Mouse (Mus musculus) heart, embryonic 10.5 days (tissue): ENCODE data around the gene Ccdc78. TPM values are rescaled to one million over a fixed set of nuclear protein-coding genes. Genes with fewer than 3 reads are reported as not detected.
A peak's percentile ranks its signal among the peaks of the same experiment; 100 is the strongest.
"Not testable (repeated sequence)": the region's sequence is repeated elsewhere in the genome, so short reads cannot be mapped to it uniquely, and the experiment has no call there.

Experiments
- DNase-seq: peaks from one replicate; pipeline ENCODE4 v3.0.0-alpha.2; 2017; ENCODE audit warnings: low spot score
- H3K27ac ChIP-seq: fragments of 300-500 bp; sonication (generic); 2 replicates; pipeline ENCODE4 v1.5.1; 2016; ENCODE audit warnings: mild to moderate bottlenecking
- H3K27me3 ChIP-seq: fragments of 300-500 bp; sonication (generic); 2 replicates; pipeline ENCODE4 v1.6.1; 2016; ENCODE audit warnings: mild to moderate bottlenecking; ENCODE audit not compliant: poor library complexity, insufficient read depth, severe bottlenecking
- H3K36me3 ChIP-seq: fragments of 300-500 bp; sonication (generic); 2 replicates; pipeline ENCODE4 v1.6.1; 2016; ENCODE audit warnings: mild to moderate bottlenecking, moderate library complexity
- H3K4me1 ChIP-seq: fragments of 300-500 bp; sonication (generic); 2 replicates; pipeline ENCODE4 v1.6.1; 2016; ENCODE audit warnings: mild to moderate bottlenecking
- H3K4me3 ChIP-seq: fragments of 300-500 bp; sonication (generic); 2 replicates; pipeline ENCODE4 v1.5.1; 2016; ENCODE audit warnings: mild to moderate bottlenecking, moderate library complexity
- H3K9me3 ChIP-seq: fragments of 300-500 bp; sonication (generic); 2 replicates; pipeline ENCODE4 v1.6.1; 2016; ENCODE audit warnings: mild to moderate bottlenecking, moderate library complexity
- WGBS: fragments of 180-500 bp; shearing (Covaris S2); methylation state at CpG from one replicate; pipeline ENCODE4 v1.1.7; 2016; 5-methylcytosine and 5-hydroxymethylcytosine counted together
- polyA plus RNA-seq: library from polyadenylated mRNA; unstranded; fragments of >200 nt; fragmentation: Nextera tagmentation; extraction: Ambion mirVana; gene quantifications from 2 replicates; pipeline ENCODE4 v1.2.1, GENCODE M21; 2016

The Ccdc78 gene
- polyA plus RNA-seq = 0.18 and 0.37 TPM in 2 replicates

DNA sequence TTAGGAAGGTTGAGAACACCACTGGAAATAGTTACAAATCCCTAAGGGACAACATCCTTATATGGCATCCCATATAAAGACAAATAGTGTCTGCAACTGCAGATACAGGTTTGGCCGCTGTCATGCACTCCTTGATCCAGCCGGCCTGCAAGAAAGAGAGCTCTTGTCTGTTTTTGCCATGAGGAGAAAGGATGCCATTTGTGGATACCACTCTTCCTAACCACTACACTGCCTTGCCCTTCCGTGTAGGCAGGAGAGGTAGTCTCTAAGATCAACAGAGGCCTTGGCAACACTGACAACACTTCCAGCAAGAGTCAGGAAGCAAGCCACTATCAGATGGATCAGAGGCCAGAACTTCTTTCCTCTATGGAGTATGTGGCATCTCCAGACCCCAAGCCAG lies at the start of gene Ccdc78:
Gene Ccdc78 (plus strand): TSS at position 301 of the 400 bp plus-strand sequence.
- Histone ChIP-seq H3K4me1 (peaks cover 33% of the 10 kb centered on the region), H3K9me3 (no peaks in the 10 kb centered on the region), H3K27me3 (no peaks in the 10 kb centered on the region), H3K27ac (peak within 1 kb of the TSS; percentile 91), H3K36me3 (peaks cover 64% of the 10 kb centered on the region), H3K4me3 (peak within 1 kb of the TSS; percentile 70)
- WGBS = 76% methylated on average over 3 of the region's 3 CpGs
- no peak for DNase-seq

DNA sequence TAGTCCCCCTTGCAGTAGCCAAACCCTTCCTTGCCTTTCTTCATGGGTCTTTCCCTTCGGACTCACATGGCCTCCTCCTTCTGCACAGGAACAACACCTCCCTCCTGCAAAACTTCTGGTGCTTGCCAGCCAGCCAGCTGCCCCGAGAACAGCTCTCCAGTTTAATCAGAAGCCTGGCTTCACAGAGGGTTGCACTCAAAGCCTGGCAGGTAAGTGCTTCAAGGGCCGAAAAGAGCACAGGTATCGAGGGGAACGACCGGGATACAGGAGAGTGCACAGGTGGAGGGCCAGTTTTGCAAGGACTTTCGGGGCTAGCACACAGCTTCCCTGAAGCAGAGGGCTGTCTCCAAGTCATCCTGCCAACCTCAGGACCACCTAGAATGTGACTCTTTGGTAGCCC lies 47.5 kb upstream of the Ccdc78 start:
- H3K27ac ChIP-seq = no peak overlapping the region
- H3K36me3 ChIP-seq = no peaks in the 10 kb centered on the region
- H3K4me1 ChIP-seq = no peaks in the 10 kb centered on the region
- no peaks in the 10 kb centered on the region for H3K9me3 ChIP-seq
- WGBS = 70% methylated on average over 7 of the region's 7 CpGs
- peaks cover 51% of the 10 kb centered on the region for H3K27me3 ChIP-seq
- H3K4me3 ChIP-seq = no peak overlapping the region
- no peak for DNase-seq

DNA sequence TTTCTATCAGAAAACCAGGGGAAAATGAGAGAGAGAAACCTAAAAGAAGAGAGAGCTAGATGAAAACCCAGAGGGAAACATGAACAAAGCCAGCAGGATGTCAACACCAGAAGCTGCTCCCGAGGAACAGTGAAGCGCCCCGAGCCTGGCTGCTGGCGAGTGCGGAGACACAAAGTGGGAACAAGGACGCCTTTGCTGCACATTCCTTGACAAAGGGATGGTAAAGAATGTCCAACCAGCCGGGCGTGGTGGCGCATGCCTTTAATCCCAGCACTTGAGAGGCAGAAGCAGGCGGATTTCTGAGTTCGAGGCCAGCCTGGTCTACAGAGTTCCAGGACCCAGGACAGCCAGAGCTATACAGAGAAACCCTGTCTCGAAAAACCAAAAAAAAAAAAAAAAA lies 44.9 kb upstream of the Ccdc78 start:
- not testable (repeated sequence) for H3K4me3 ChIP-seq, DNase-seq, H3K27ac ChIP-seq, H3K4me1 ChIP-seq, H3K9me3 ChIP-seq, H3K36me3 ChIP-seq
- WGBS = 71% methylated on average over 12 of the region's 12 CpGs
- H3K27me3 ChIP-seq = peaks cover 52% of the 10 kb centered on the region

DNA sequence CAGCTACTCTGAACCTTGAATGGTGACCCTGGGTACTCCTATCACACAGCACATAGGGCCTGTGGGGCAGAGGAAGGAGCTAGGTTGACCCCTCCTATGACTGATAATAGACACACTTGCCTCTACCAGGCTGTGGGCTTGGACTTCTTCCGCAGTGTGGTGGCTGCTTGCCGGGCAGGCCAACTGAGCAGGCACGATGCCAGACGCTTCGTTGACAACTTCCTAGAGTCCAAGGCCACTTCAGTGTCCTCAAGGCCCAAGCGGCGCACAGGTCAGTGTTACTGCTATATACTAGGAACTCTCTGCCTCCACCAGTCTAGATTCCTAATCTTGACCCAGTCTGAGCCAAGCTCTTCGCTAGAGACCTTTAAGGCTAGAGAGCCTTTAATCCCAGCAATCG lies 42.5 kb upstream of the Ccdc78 start:
- Histone ChIP-seq H3K9me3 (no peaks in the 10 kb centered on the region), H3K36me3 (no peaks in the 10 kb centered on the region), H3K27ac (no peak overlapping the region), H3K4me1 (peaks cover 8% of the 10 kb centered on the region), H3K27me3 (peaks cover 35% of the 10 kb centered on the region), H3K4me3 (no peak overlapping the region)
- 89% methylated on average over 9 of the region's 9 CpGs for WGBS
- no peak for DNase-seq

DNA sequence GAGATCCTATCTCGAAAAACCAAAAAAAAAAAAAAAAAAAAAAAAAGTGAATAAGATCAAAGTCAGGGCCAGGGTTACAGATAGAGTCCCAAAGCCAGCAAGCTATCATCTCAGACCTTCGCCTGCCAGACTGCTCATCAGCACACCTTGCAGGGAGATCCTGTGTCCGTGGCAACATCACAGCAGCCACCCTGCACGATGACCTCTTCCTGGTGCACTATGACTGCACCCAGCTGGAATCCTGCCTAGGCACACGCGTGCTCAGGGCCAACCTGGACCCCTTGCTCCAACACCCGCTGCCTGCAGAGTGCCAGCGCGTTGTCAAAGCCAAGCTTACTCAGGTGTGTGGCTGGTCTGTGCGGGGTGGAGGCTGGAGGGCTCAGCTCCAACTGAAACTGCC lies 42.1 kb upstream of the Ccdc78 start:
- Histone ChIP-seq H3K4me1 (peaks cover 8% of the 10 kb centered on the region), H3K27me3 (peaks cover 33% of the 10 kb centered on the region), H3K4me3 (no peak overlapping the region), H3K27ac (no peak overlapping the region), H3K36me3 (no peaks in the 10 kb centered on the region), H3K9me3 (no peaks in the 10 kb centered on the region)
- DNase-seq = no peak
- WGBS = 78% methylated on average over 10 of the region's 10 CpGs

DNA sequence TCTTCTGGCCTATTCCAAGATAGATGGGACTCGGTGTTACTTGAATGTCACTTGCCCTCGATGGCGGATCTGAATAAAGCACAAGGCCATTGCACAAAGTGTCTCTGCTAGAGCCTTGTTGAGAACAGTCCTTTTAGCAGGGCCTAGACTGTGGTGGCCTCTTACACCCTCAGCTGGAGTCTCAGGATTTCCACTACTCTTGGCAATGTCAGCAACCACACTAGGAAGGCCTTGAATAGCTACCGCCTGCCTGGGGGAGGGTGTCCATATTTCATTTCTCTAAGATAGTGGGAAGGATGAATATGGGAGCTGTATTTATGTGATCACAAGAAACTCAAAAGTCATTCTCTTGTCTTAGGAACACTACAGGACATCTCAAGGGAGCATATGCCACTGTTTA lies 38.1 kb upstream of the Ccdc78 start:
- WGBS = 82% methylated on average over 4 of the region's 4 CpGs
- Histone ChIP-seq H3K4me1 (peaks cover 16% of the 10 kb centered on the region), H3K27ac (no peak overlapping the region), H3K36me3 (no peaks in the 10 kb centered on the region), H3K4me3 (no peak overlapping the region), H3K27me3 (peaks cover 40% of the 10 kb centered on the region), H3K9me3 (no peaks in the 10 kb centered on the region)
- no peak for DNase-seq

DNA sequence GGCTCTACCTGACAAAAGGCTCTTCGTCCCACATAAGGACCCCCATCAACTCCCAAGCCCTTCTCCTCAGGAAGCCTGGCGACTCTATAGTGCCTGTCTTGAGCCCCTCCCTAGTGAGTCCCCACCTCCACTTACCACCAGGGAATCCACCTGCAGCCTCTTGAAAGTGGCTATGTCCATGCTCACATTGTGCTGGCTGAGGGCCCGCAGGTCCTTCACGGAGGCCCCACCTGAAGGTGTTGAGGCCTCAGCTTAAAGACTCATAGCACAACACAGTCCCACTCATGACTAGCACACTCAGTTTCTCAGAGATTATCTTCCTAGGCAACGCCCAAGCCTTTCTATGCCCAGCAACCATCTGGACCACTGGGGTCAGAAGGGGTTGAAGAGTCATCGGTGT lies 37.1 kb upstream of the Ccdc78 start:
- Histone ChIP-seq H3K27me3 (peaks cover 39% of the 10 kb centered on the region), H3K27ac (no peak overlapping the region), H3K9me3 (no peaks in the 10 kb centered on the region), H3K36me3 (no peaks in the 10 kb centered on the region), H3K4me1 (peaks cover 16% of the 10 kb centered on the region), H3K4me3 (no peak overlapping the region)
- WGBS = 71% methylated on average over 6 of the region's 6 CpGs
- no peak for DNase-seq

DNA sequence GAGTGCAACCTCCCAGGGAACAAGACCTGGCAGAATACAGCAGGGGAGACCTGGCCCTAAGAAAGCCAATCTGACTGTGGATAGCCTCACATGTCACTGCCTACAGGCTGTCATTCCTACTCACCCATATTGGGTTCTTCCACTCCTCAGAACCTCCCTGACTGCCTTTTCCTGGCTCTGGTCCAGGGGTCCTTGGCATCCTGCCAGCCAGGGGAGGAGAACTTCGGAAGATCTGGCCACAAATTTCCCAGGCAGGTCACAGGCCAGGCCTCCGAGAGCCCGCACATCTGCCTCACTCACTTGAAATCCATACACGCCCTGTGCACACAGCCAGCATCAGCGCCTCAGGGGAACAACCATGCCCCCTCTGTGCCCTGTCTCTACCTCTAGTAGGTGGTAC lies 34.9 kb upstream of the Ccdc78 start:
- Histone ChIP-seq H3K27me3 (peaks cover 30% of the 10 kb centered on the region), H3K36me3 (no peaks in the 10 kb centered on the region), H3K4me1 (peaks cover 20% of the 10 kb centered on the region), H3K27ac (no peak overlapping the region), H3K4me3 (no peak overlapping the region), H3K9me3 (no peaks in the 10 kb centered on the region)
- DNase-seq = peak; percentile 78
- 54% methylated on average over 5 of the region's 5 CpGs for WGBS

DNA sequence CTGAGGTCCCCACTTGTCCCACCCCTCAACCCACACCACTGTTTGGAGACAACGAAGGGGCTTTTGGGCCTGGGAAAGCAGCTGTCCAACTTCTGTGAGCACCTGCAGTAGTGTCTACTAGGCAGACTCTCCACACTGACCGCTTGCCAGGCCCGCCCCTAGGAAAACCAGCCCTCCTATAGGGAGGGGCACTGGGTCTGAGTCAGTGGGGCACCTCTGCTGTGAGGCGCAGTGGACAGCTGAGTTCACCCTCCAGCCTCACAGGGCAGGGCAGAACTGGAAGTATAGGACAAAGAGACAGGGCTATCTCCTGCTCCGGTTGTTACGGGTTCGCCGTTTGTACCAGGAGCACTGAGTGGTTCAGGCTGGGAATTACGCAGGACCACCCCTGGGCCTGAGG lies 32.1 kb upstream of the Ccdc78 start, which contains the start of gene Msln:
Gene Msln (minus strand): TSS at position 138 of the 400 bp plus-strand sequence.
- 81% methylated on average over 9 of the region's 9 CpGs for WGBS
- Histone ChIP-seq H3K4me3 (no peak within 1 kb of the TSS), H3K4me1 (peaks cover 22% of the 10 kb centered on the region), H3K27me3 (peaks cover 33% of the 10 kb centered on the region), H3K36me3 (no peaks in the 10 kb centered on the region), H3K9me3 (no peaks in the 10 kb centered on the region), H3K27ac (no peak within 1 kb of the TSS)
- DNase-seq = no peak

DNA sequence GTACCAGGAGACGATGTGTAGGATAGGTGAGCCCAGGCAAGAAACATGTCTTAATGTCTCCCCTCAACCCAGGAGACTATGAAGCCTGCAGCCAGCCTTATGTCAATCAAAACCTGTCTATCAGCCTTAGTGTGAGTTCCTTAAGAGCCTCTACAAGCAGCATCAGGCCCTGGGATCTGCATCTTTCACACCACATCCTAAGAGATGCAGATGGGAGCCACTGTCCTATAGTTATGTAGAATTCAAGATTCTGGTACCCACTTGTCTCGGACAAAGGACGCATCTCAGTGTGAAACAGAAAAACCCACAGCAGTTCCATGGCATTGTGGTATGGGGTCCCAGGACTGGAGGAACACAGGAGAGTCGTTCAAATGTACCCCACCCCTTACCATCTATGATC lies 31.3 kb upstream of the Ccdc78 start:
- Histone ChIP-seq H3K4me3 (no peak overlapping the region), H3K9me3 (no peaks in the 10 kb centered on the region), H3K36me3 (no peaks in the 10 kb centered on the region), H3K27ac (no peak overlapping the region), H3K4me1 (peaks cover 22% of the 10 kb centered on the region), H3K27me3 (peaks cover 24% of the 10 kb centered on the region)
- no peak for DNase-seq
- WGBS = 76% methylated on average over 4 of the region's 4 CpGs

DNA sequence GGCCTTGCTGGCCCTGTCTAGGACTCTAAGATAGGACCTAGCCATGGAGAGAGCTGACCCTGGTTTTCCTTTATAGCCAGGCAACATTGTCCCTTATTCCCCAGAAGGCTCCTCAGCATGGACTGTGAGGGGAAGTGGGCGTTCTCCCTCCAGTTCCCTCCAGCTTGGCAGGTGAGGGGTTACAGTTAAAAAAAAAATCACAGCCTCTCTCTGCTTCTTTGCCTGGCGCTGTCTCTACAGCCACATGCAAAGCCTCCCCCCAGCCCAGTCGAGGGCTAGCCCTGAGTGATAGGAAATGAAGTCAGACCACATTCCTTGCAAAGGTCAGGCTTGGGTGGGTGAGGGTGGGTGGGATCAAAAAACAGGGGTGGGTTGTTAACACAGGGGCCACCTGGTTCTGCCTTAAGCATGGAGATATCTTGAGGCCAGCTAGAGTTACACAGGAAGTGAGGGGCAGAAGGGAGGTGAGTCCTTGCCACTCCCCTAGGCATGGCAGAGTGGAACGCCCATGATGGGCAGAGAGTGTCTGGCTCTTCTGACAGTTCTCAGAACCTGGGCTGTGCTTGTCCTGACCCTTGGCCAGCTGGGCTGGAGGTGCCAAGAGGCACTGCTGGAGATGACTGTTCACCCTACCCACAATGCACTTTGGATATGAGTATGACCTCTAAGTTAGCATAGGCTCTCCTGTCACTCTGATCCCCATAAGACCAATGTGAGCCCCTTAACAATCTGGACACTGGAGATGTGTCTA lies 30.6 kb upstream of the Ccdc78 start:
- Histone ChIP-seq H3K27me3 (peaks cover 23% of the 10 kb centered on the region), H3K9me3 (no peaks in the 10 kb centered on the region), H3K4me1 (peaks cover 22% of the 10 kb centered on the region), H3K27ac (peak overlapping the region; percentile 52; the same call in 1 of the 2 replicates), H3K36me3 (no peaks in the 10 kb centered on the region), H3K4me3 (no peak overlapping the region)
- DNase-seq = no peak
- WGBS = 34% methylated on average over 4 of the region's 4 CpGs

DNA sequence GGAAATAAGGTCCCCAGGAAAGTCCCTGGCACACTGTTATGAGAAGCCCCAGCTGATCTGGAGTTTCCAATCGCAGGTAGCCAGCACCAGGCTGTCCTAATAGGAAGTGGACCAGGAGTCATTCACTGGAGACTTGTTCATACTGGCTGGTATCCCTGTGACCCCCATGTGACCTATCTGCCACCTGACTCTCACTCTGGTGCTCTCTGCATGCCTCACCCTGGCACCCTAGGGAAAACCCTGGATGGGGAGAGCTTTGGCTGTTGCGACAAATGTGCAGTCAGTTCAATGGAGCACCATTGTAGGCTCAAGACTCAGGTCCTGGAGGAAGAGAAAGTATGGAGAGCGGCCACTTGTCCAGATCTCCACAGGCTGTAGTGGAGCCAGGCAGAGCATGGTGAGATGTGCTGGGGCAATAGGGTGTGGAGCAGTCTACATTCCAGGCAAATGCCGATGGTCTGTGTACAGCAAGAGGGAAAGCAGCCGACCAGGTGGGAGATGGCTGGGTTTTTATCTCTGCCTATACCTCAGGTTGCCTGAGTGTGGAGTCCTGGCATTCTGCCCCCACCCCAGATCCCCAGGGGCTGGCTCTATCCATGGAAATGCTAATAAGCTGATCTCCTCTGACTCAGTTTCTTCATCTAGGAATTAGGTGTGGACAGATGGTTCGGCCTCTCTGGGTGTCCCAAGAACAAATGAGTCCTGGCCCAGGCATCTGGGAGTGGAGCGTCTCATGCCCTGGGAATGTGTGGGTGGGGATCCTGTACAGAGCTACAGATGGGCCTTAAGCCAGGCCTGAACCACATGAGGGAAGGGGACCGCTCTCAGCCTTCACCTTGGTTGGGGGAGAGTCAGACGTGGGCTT lies 29.8 kb upstream of the Ccdc78 start:
- DNase-seq = peak; percentile 79
- H3K27me3 ChIP-seq = peaks cover 23% of the 10 kb centered on the region
- peak overlapping the region; percentile 52; the same call in 1 of the 2 replicates for H3K27ac ChIP-seq
- no peak overlapping the region for H3K4me3 ChIP-seq
- 77% methylated on average over 9 of the region's 9 CpGs for WGBS
- H3K36me3 ChIP-seq = no peaks in the 10 kb centered on the region
- H3K4me1 ChIP-seq = peaks cover 15% of the 10 kb centered on the region
- H3K9me3 ChIP-seq = no peaks in the 10 kb centered on the region

DNA sequence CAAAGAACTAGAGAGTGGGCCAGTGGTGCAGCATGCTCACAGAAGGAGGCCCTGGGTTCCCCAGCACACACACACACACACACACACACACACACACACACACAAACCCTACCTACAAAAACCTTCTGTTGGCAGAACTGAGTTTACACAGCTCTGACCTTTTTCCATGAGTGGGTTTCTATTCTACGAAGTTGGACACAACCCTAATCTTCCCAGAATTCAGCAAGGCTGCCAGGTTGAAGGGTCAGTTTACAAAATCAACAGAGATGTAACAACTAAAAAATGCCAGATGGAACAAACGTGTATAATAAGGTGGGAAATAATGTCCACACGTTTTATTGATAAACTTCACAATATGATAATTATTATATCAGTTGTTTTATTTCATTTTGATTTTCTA lies 28.7 kb upstream of the Ccdc78 start:
- H3K27ac ChIP-seq = no peak overlapping the region

More for the DNA sequence above, 28.7 kb upstream of the Ccdc78 start:
- H3K9me3 ChIP-seq = no peaks in the 10 kb centered on the region
- WGBS = 62% methylated on average over 3 of the region's 3 CpGs
- H3K36me3 ChIP-seq = no peaks in the 10 kb centered on the region
- H3K4me3 ChIP-seq = no peak overlapping the region
- H3K4me1 ChIP-seq = peaks cover 13% of the 10 kb centered on the region
- H3K27me3 ChIP-seq = peaks cover 20% of the 10 kb centered on the region
- no peak for DNase-seq
